16 mouse cellular contexts compared by ENCODE assay signal in genomic region chr11:115737608-115738208, GRCm38 (mm10). TPM values are rescaled to one million over a fixed set of nuclear protein-coding genes. Genes with fewer than 3 reads are reported as not detected.
DNase-seq lines count a peak whose midpoint lies in the region; ATAC-seq and TF ChIP-seq lines count a peak whose summit lies in the region.
"Had no signal": no experiment of that assay in that cellular context is flagged by ENCODE, and none has a peak within 500 bp of the region (broad histone marks: within the 10 kb centered on the region; RNA-seq: fewer than 3 reads in every experiment).

No protein-coding gene starts in this region.

- H3K9me3 ChIP-seq in forebrain, embryonic 11.5 days (ENCODE audit: control insufficient read depth, low read length), result no peaks in the 10 kb centered on the region
- no peaks in the 10 kb centered on the region for H3K9me3 ChIP-seq in forebrain, postnatal 0 days (ENCODE audit: low read length)
- H3K9me3 ChIP-seq in hindbrain, embryonic 12.5 days (replicated peaks), result no peaks in the 10 kb centered on the region
- no peaks in the 10 kb centered on the region for H3K9me3 ChIP-seq in hindbrain, embryonic 14.5 days (ENCODE audit: control insufficient read depth, low read length)
- H3K9me3 ChIP-seq in embryonic facial prominence, embryonic 11.5 days (replicated peaks; ENCODE audit: control insufficient read depth, low read length), result no peaks in the 10 kb centered on the region
- H3K9me3 ChIP-seq: embryonic facial prominence, embryonic 15.5 days; liver, embryonic 15.5 days had no signal

- no peaks in the 10 kb centered on the region for H3K79me2 ChIP-seq in myocyte (ENCODE audit: control insufficient read depth, insufficient read depth)

- no peak; the same call in 1 of the 2 replicates for ATAC-seq in forebrain, embryonic 11.5 days (replicated peaks; ENCODE audit: low FRiP score)
- no peak for ATAC-seq in forebrain, postnatal 0 days
- ATAC-seq in hindbrain, embryonic 12.5 days (ENCODE audit: low FRiP score), result peak; percentile 64
- ATAC-seq in hindbrain, embryonic 14.5 days (ENCODE audit: low FRiP score), result no peak
- ATAC-seq in embryonic facial prominence, embryonic 11.5 days (replicated peaks; ENCODE audit: insufficient number of reproducible peaks, low FRiP score, low TSS enrichment, low read depth), result peak; percentile 52; the same call in 1 of the 2 replicates

- no peak for TF ChIP-seq CTCF in forebrain, postnatal 0 days (IDR thresholded peaks at IDR 0.05; ENCODE audit: low read depth)

- H3K27me3 ChIP-seq in forebrain, embryonic 11.5 days (ENCODE audit: control insufficient read depth, insufficient read depth, low read length), result no peaks in the 10 kb centered on the region
- no peaks in the 10 kb centered on the region for H3K27me3 ChIP-seq in forebrain, postnatal 0 days (ENCODE audit: insufficient read depth, low read length)
- no peaks in the 10 kb centered on the region for H3K27me3 ChIP-seq in hindbrain, embryonic 12.5 days
- H3K27me3 ChIP-seq in hindbrain, embryonic 14.5 days (ENCODE audit: control insufficient read depth, insufficient read depth, low read length), result no peaks in the 10 kb centered on the region
- no peaks in the 10 kb centered on the region for H3K27me3 ChIP-seq in embryonic facial prominence, embryonic 11.5 days (ENCODE audit: control insufficient read depth, insufficient read depth, low read length)
- H3K27me3 ChIP-seq in myocyte (ENCODE audit: control insufficient read depth, insufficient read depth, insufficient read length), result no peaks in the 10 kb centered on the region
- H3K27me3 ChIP-seq: embryonic facial prominence, embryonic 15.5 days; liver, embryonic 15.5 days had no signal

- WGBS in forebrain, embryonic 11.5 days, result 36% methylated on average over 10 of the region's 10 CpGs
- 31% methylated on average over 10 of the region's 10 CpGs for WGBS in forebrain, postnatal 0 days
- WGBS in hindbrain, embryonic 12.5 days, result 35% methylated on average over 10 of the region's 10 CpGs
- 15% methylated on average over 10 of the region's 10 CpGs for WGBS in hindbrain, embryonic 14.5 days
- 61% methylated on average over 10 of the region's 10 CpGs for WGBS in embryonic facial prominence, embryonic 11.5 days

- no peaks in the 10 kb centered on the region for H3K36me3 ChIP-seq in forebrain, embryonic 11.5 days (ENCODE audit: control insufficient read depth, insufficient read depth, low read length)
- H3K36me3 ChIP-seq in forebrain, postnatal 0 days (ENCODE audit: insufficient read depth), result no peaks in the 10 kb centered on the region
- no peaks in the 10 kb centered on the region for H3K36me3 ChIP-seq in hindbrain, embryonic 12.5 days
- no peaks in the 10 kb centered on the region for H3K36me3 ChIP-seq in hindbrain, embryonic 14.5 days (replicated peaks; ENCODE audit: control insufficient read depth, insufficient read depth)
- H3K36me3 ChIP-seq in embryonic facial prominence, embryonic 11.5 days (replicated peaks; ENCODE audit: control insufficient read depth, insufficient read depth, low read depth, low read length), result no peaks in the 10 kb centered on the region
- no peaks in the 10 kb centered on the region for H3K36me3 ChIP-seq in myocyte (ENCODE audit: control insufficient read depth, insufficient read depth)
- H3K36me3 ChIP-seq: embryonic facial prominence, embryonic 15.5 days; liver, embryonic 15.5 days had no signal

- no peak overlapping the region for H3K9ac ChIP-seq in forebrain, embryonic 11.5 days (ENCODE audit: low read length)
- H3K9ac ChIP-seq in forebrain, postnatal 0 days, result no peak overlapping the region
- H3K9ac ChIP-seq in hindbrain, embryonic 12.5 days, result no peak overlapping the region
- no peak overlapping the region for H3K9ac ChIP-seq in hindbrain, embryonic 14.5 days
- no peak overlapping the region for H3K9ac ChIP-seq in embryonic facial prominence, embryonic 11.5 days (replicated peaks; ENCODE audit: low read length)
- H3K9ac ChIP-seq: embryonic facial prominence, embryonic 15.5 days; liver, embryonic 15.5 days had no signal

- H3K4me2 ChIP-seq in forebrain, embryonic 11.5 days (ENCODE audit: low read depth, low read length, severe bottlenecking), result no peak overlapping the region
- H3K4me2 ChIP-seq in forebrain, postnatal 0 days (ENCODE audit: low read depth), result no peak overlapping the region
- no peak overlapping the region for H3K4me2 ChIP-seq in hindbrain, embryonic 12.5 days (replicated peaks)
- H3K4me2 ChIP-seq in hindbrain, embryonic 14.5 days (replicated peaks), result no peak overlapping the region
- no peak overlapping the region for H3K4me2 ChIP-seq in embryonic facial prominence, embryonic 11.5 days (ENCODE audit: low read depth, low read length)
- peak overlapping the region; percentile 9 for H3K4me2 ChIP-seq in myocyte (ENCODE audit: low read depth)
- H3K4me2 ChIP-seq: embryonic facial prominence, embryonic 15.5 days; liver, embryonic 15.5 days had no signal

- no peak overlapping the region for H3K4me3 ChIP-seq in forebrain, embryonic 11.5 days (ENCODE audit: low read depth, low read length)
- H3K4me3 ChIP-seq in forebrain, postnatal 0 days (ENCODE audit: low read depth, low read length), result no peak overlapping the region
- no peak overlapping the region for H3K4me3 ChIP-seq in hindbrain, embryonic 12.5 days
- H3K4me3 ChIP-seq in hindbrain, embryonic 14.5 days (replicated peaks; ENCODE audit: low read length), result no peak overlapping the region
- H3K4me3 ChIP-seq in embryonic facial prominence, embryonic 11.5 days (ENCODE audit: low read depth, low read length), result no peak overlapping the region
- no peak overlapping the region for H3K4me3 ChIP-seq in myocyte
- H3K4me3 ChIP-seq: embryonic facial prominence, embryonic 15.5 days; liver, embryonic 15.5 days had no signal

- peaks cover 6% of the 10 kb centered on the region; the same call in 1 of the 2 replicates for H3K4me1 ChIP-seq in forebrain, embryonic 11.5 days (replicated peaks; ENCODE audit: control insufficient read depth, insufficient read depth, low read length)
- no peaks in the 10 kb centered on the region for H3K4me1 ChIP-seq in forebrain, postnatal 0 days (ENCODE audit: insufficient read depth)
- H3K4me1 ChIP-seq in hindbrain, embryonic 12.5 days, result peaks cover 18% of the 10 kb centered on the region
- 0 out of 2 replicates have a peak, but pooled peaks cover 5% of the 10 kb centered on the region for H3K4me1 ChIP-seq in hindbrain, embryonic 14.5 days (replicated peaks; ENCODE audit: control insufficient read depth, insufficient read depth, low read length)
- no peaks in the 10 kb centered on the region for H3K4me1 ChIP-seq in embryonic facial prominence, embryonic 11.5 days (ENCODE audit: control insufficient read depth, insufficient read depth, low read length)
- H3K4me1 ChIP-seq: liver, embryonic 15.5 days had no signal

- no peak overlapping the region for H3K27ac ChIP-seq in forebrain, embryonic 11.5 days (ENCODE audit: low read depth, low read length)
- H3K27ac ChIP-seq in forebrain, postnatal 0 days (ENCODE audit: low read depth, low read length), result no peak overlapping the region
- H3K27ac ChIP-seq in hindbrain, embryonic 12.5 days, result peak overlapping the region; percentile 9; the same call in 1 of the 2 replicates
- H3K27ac ChIP-seq in hindbrain, embryonic 14.5 days, result no peak overlapping the region
- no peak overlapping the region for H3K27ac ChIP-seq in embryonic facial prominence, embryonic 11.5 days (replicated peaks; ENCODE audit: low read depth, low read length)
- H3K27ac ChIP-seq: embryonic facial prominence, embryonic 15.5 days; liver, embryonic 15.5 days had no signal

- no peak overlapping the region for H3ac ChIP-seq in myocyte (ENCODE audit: control insufficient read depth, insufficient read length)

- no peak for TF ChIP-seq POLR2A in myocyte (IDR thresholded peaks at IDR 0.05; ENCODE audit: insufficient read length, low read depth)

- DNase-seq in forebrain, embryonic 11.5 days (ENCODE audit: low spot score), result peak; percentile 60
- DNase-seq in forebrain, postnatal 0 days, result no peak
- no peak for DNase-seq in hindbrain, embryonic 14.5 days (ENCODE audit: low spot score)
- DNase-seq in embryonic facial prominence, embryonic 11.5 days (ENCODE audit: low spot score), result peak; percentile 21
- DNase-seq in frontal cortex, postnatal 25 days (ENCODE audit: low spot score in 2 of 2), result no peak
- DNase-seq in urinary bladder, postnatal 25 days (ENCODE audit: low spot score), result no peak
- DNase-seq: adrenal gland, adult 2 months; cerebellum, adult 9-11 months; kidney, adult 2 months; lung, postnatal 4 days; retina, postnatal 1 day; spleen, adult 18-20 months had no signal

TF ChIP-seq in myocyte, 11 proteins besides CTCF, POLR2A, EP300 and RAD21:
- TF ChIP-seq SRF (IDR thresholded peaks at IDR 0.05; ENCODE audit: control insufficient read depth, insufficient read length, low read depth), result no peak
- TF ChIP-seq TCF12 (IDR thresholded peaks at IDR 0.05; ENCODE audit: insufficient read depth, poor library complexity, severe bottlenecking), result peak; percentile 62
- TF ChIP-seq MAX (IDR thresholded peaks at IDR 0.05; ENCODE audit: low read depth), result no peak
- peak in 2 of 3 experiments; percentile 37 to 74 for TF ChIP-seq MYOG (IDR thresholded peaks at IDR 0.05; ENCODE audit: control insufficient read depth in 1 of 3, insufficient read depth in 1 of 3, insufficient read length in 2 of 3, low read depth in 2 of 3)
- peak in 2 of 3 experiments; percentile 65 to 78 for TF ChIP-seq MYOD1 (IDR thresholded peaks at IDR 0.05; ENCODE audit: control insufficient read depth in 1 of 3, insufficient read length in 2 of 3, low read depth in 2 of 3)

RNA-seq across cellular contexts. Expression of gene Tmem94, which starts 27.5 kb away (rescaled TPM):
- polyA plus RNA-seq in forebrain, embryonic 11.5 days (2014; fragmentation: Nextera tagmentation; extraction: Ambion mirVana), result 25.9 and 28.9 TPM in 2 replicates
- total RNA-seq in forebrain, postnatal 0 days (2014; rRNA removed), result 16.7 and 19.3 TPM in 2 replicates
- polyA plus RNA-seq in forebrain, postnatal 0 days (2015; fragmentation: Nextera tagmentation; extraction: Ambion mirVana), result 12.1 and 14.9 TPM in 2 replicates
- polyA plus RNA-seq in hindbrain, embryonic 12.5 days (2016; fragmentation: Nextera tagmentation; extraction: Ambion mirVana), result 41.6 and 42.1 TPM in 2 replicates
- 17.3 and 20.8 TPM in 2 replicates for polyA plus RNA-seq in hindbrain, embryonic 14.5 days (2014; fragmentation: Nextera tagmentation; extraction: Ambion mirVana)
- polyA plus RNA-seq in embryonic facial prominence, embryonic 11.5 days (2014; fragmentation: Nextera tagmentation; extraction: Ambion mirVana), result 10.3 and 14.6 TPM in 2 replicates
- 19.6 TPM for polyA plus RNA-seq in myocyte (2012; fragmentation: generic; extraction: Trizol)

RNA-seq across cellular contexts. Expression of gene Grb2, which starts 29.3 kb away (rescaled TPM):
- 63.0 and 71.4 TPM in 2 replicates for polyA plus RNA-seq in forebrain, embryonic 11.5 days (2014; fragmentation: Nextera tagmentation; extraction: Ambion mirVana)
- 88.2 and 91.9 TPM in 2 replicates for total RNA-seq in forebrain, postnatal 0 days (2014; rRNA removed)
- polyA plus RNA-seq in forebrain, postnatal 0 days (2015; fragmentation: Nextera tagmentation; extraction: Ambion mirVana), result 153 and 162 TPM in 2 replicates
- polyA plus RNA-seq in hindbrain, embryonic 12.5 days (2016; fragmentation: Nextera tagmentation; extraction: Ambion mirVana), result 151 and 164 TPM in 2 replicates
- 121 and 139 TPM in 2 replicates for polyA plus RNA-seq in hindbrain, embryonic 14.5 days (2014; fragmentation: Nextera tagmentation; extraction: Ambion mirVana)
- 59.0 and 61.8 TPM in 2 replicates for polyA plus RNA-seq in embryonic facial prominence, embryonic 11.5 days (2014; fragmentation: Nextera tagmentation; extraction: Ambion mirVana)
- 71.2 TPM for polyA plus RNA-seq in myocyte (2012; fragmentation: generic; extraction: Trizol)

Comparison
In these comparisons a context has a peak if more than half of its experiments do, and no peak if none do; other contexts are left out.
1. ATAC-seq: peak in hindbrain, embryonic 12.5 days (single experiment) and embryonic facial prominence, embryonic 11.5 days (single experiment); none in forebrain, embryonic 11.5 days (single experiment), forebrain, postnatal 0 days (single experiment) and hindbrain, embryonic 14.5 days (single experiment).
2. DNase-seq: peak in forebrain, embryonic 11.5 days (single experiment) and embryonic facial prominence, embryonic 11.5 days (single experiment); none in forebrain, postnatal 0 days (single experiment), hindbrain, embryonic 14.5 days (single experiment), frontal cortex, postnatal 25 days (0 of 2) and urinary bladder, postnatal 25 days (single experiment).